Mouse (Mus musculus): ENCODE measurements around the gene Sh3bp5. TPM values are rescaled to one million over a fixed set of nuclear protein-coding genes. Genes with fewer than 3 reads are reported as not detected.
A peak's percentile ranks its signal among the peaks of the same experiment; 100 is the strongest.

The Sh3bp5 gene
- polyA plus RNA-seq, 1 experiment from 2014 or later, result 17.3 TPM

GRCm38 (mm10) chr14:31337406-31337805 lies 98.5 kb downstream of the Sh3bp5 start:
- H3K27ac ChIP-seq (replicated peaks), result 0 out of 2 replicates have a peak overlapping the region, but pooled peaks have one; percentile 94
- H3K36me3 ChIP-seq, result peaks cover 16% of the 10 kb centered on the region
- peak overlapping the region; percentile 84 for H3K4me3 ChIP-seq
- 56% methylated on average over 7 of the region's 7 CpGs for WGBS
- no peaks in the 10 kb centered on the region for H3K27me3 ChIP-seq (ENCODE audit: low read depth, poor library complexity, severe bottlenecking)
- peaks cover 22% of the 10 kb centered on the region for H3K4me1 ChIP-seq
- no peaks in the 10 kb centered on the region for H3K9me3 ChIP-seq (replicated peaks)
- DNase-seq (ENCODE audit: low spot score), result no peak

GRCm38 (mm10) chr14:31336369-31337155 lies 99.3 kb downstream of the Sh3bp5 start, which contains the start of gene Capn7:
Capn7 (plus strand) TSS chr14:31336638.
- peak within 1 kb of the TSS; percentile 84 for H3K4me3 ChIP-seq
- no peaks in the 10 kb centered on the region for H3K27me3 ChIP-seq (ENCODE audit: low read depth, poor library complexity, severe bottlenecking)
- no peaks in the 10 kb centered on the region for H3K9me3 ChIP-seq (replicated peaks)
- under 1% methylated on average over 78 of the region's 78 CpGs for WGBS
- H3K36me3 ChIP-seq, result peaks cover 14% of the 10 kb centered on the region
- peak; percentile 99 for DNase-seq (ENCODE audit: low spot score)
- H3K27ac ChIP-seq (replicated peaks), result peak within 1 kb of the TSS; percentile 94
- peaks cover 22% of the 10 kb centered on the region for H3K4me1 ChIP-seq

- Histone ChIP-seq H3K27ac (replicated peaks) (peak overlapping the region; percentile 94), H3K36me3 (peaks cover 6% of the 10 kb centered on the region), H3K4me3 (peak overlapping the region; percentile 84), H3K4me1 (peaks cover 22% of the 10 kb centered on the region), H3K27me3 (ENCODE audit: low read depth, poor library complexity, severe bottlenecking) (no peaks in the 10 kb centered on the region), H3K9me3 (replicated peaks) (no peaks in the 10 kb centered on the region)
- WGBS, result 62% methylated on average over 3 of the region's 3 CpGs
- no peak for DNase-seq (ENCODE audit: low spot score)
These were observed 100.1 kb downstream of the Sh3bp5 start for GRCm38 (mm10) chr14:31335765-31336164.

- H3K27ac ChIP-seq (replicated peaks), result no peak overlapping the region
- peaks cover 7% of the 10 kb centered on the region for H3K4me1 ChIP-seq
- no peak overlapping the region for H3K4me3 ChIP-seq
- no peak for DNase-seq (ENCODE audit: low spot score)
- H3K9me3 ChIP-seq (replicated peaks), result no peaks in the 10 kb centered on the region
- H3K27me3 ChIP-seq (ENCODE audit: low read depth, poor library complexity, severe bottlenecking), result no peaks in the 10 kb centered on the region
- 84% methylated on average over 4 of the region's 4 CpGs for WGBS
- no peaks in the 10 kb centered on the region for H3K36me3 ChIP-seq
These were observed 104.9 kb downstream of the Sh3bp5 start for GRCm38 (mm10) chr14:31330957-31331356.

- Histone ChIP-seq H3K4me3 (no peak overlapping the region), H3K27me3 (ENCODE audit: low read depth, poor library complexity, severe bottlenecking) (no peaks in the 10 kb centered on the region), H3K36me3 (no peaks in the 10 kb centered on the region), H3K9me3 (replicated peaks) (no peaks in the 10 kb centered on the region), H3K4me1 (no peaks in the 10 kb centered on the region), H3K27ac (replicated peaks) (no peak overlapping the region)
- DNase-seq (ENCODE audit: low spot score), result no peak
- WGBS, result 56% methylated on average over 2 of the region's 2 CpGs
These were observed 106.1 kb downstream of the Sh3bp5 start for GRCm38 (mm10) chr14:31329741-31330140.

GRCm38 (mm10) chr14:31327681-31328080 lies 108.2 kb downstream of the Sh3bp5 start:
- 84% methylated on average over 4 of the region's 4 CpGs for WGBS
- no peak for DNase-seq (ENCODE audit: low spot score)
- Histone ChIP-seq H3K36me3 (no peaks in the 10 kb centered on the region), H3K27ac (replicated peaks) (no peak overlapping the region), H3K4me1 (peaks cover 10% of the 10 kb centered on the region), H3K4me3 (no peak overlapping the region), H3K27me3 (ENCODE audit: low read depth, poor library complexity, severe bottlenecking) (no peaks in the 10 kb centered on the region), H3K9me3 (replicated peaks) (no peaks in the 10 kb centered on the region)

GRCm38 (mm10) chr14:31327196-31327595 lies 108.7 kb downstream of the Sh3bp5 start:
- DNase-seq (ENCODE audit: low spot score), result no peak
- Histone ChIP-seq H3K36me3 (no peaks in the 10 kb centered on the region), H3K27ac (replicated peaks) (no peak overlapping the region), H3K4me3 (no peak overlapping the region), H3K27me3 (ENCODE audit: low read depth, poor library complexity, severe bottlenecking) (no peaks in the 10 kb centered on the region), H3K9me3 (replicated peaks) (no peaks in the 10 kb centered on the region), H3K4me1 (peaks cover 10% of the 10 kb centered on the region)
- 93% methylated on average over 1 of the region's 1 CpGs for WGBS

GRCm38 (mm10) chr14:31326770-31327169 lies 109.1 kb downstream of the Sh3bp5 start:
- Histone ChIP-seq H3K27ac (replicated peaks) (no peak overlapping the region), H3K36me3 (no peaks in the 10 kb centered on the region), H3K9me3 (replicated peaks) (no peaks in the 10 kb centered on the region), H3K4me1 (peaks cover 10% of the 10 kb centered on the region), H3K27me3 (ENCODE audit: low read depth, poor library complexity, severe bottlenecking) (no peaks in the 10 kb centered on the region), H3K4me3 (no peak overlapping the region)
- WGBS, result 82% methylated on average over 7 of the region's 7 CpGs
- DNase-seq (ENCODE audit: low spot score), result no peak

- Histone ChIP-seq H3K27ac (replicated peaks) (no peak overlapping the region), H3K27me3 (ENCODE audit: low read depth, poor library complexity, severe bottlenecking) (no peaks in the 10 kb centered on the region), H3K4me3 (no peak overlapping the region), H3K4me1 (peaks cover 10% of the 10 kb centered on the region), H3K9me3 (replicated peaks) (no peaks in the 10 kb centered on the region), H3K36me3 (no peaks in the 10 kb centered on the region)
- 62% methylated on average over 5 of the region's 5 CpGs for WGBS
- DNase-seq (ENCODE audit: low spot score), result no peak
These were observed 110.3 kb downstream of the Sh3bp5 start for GRCm38 (mm10) chr14:31325551-31325950.

GRCm38 (mm10) chr14:31324851-31325250 lies 111.0 kb downstream of the Sh3bp5 start:
- H3K27ac ChIP-seq (replicated peaks), result no peak overlapping the region
- no peak overlapping the region for H3K4me3 ChIP-seq
- WGBS, result 69% methylated on average over 10 of the region's 10 CpGs
- H3K9me3 ChIP-seq (replicated peaks), result no peaks in the 10 kb centered on the region
- no peak for DNase-seq (ENCODE audit: low spot score)
- H3K4me1 ChIP-seq, result peaks cover 10% of the 10 kb centered on the region
- no peaks in the 10 kb centered on the region for H3K27me3 ChIP-seq (ENCODE audit: low read depth, poor library complexity, severe bottlenecking)
- H3K36me3 ChIP-seq, result no peaks in the 10 kb centered on the region

GRCm38 (mm10) chr14:31323849-31324792 lies 111.8 kb downstream of the Sh3bp5 start, which contains the start of gene Dnah1:
Dnah1 (minus strand) TSS chr14:31323896.
- H3K9me3 ChIP-seq (replicated peaks), result no peaks in the 10 kb centered on the region
- H3K4me3 ChIP-seq, result peak within 1 kb of the TSS; percentile 50
- H3K36me3 ChIP-seq, result no peaks in the 10 kb centered on the region
- WGBS, result 29% methylated on average over 28 of the region's 28 CpGs
- H3K27me3 ChIP-seq (ENCODE audit: low read depth, poor library complexity, severe bottlenecking), result no peaks in the 10 kb centered on the region
- H3K27ac ChIP-seq (replicated peaks), result peak within 1 kb of the TSS; percentile 64
- DNase-seq (ENCODE audit: low spot score), result peak; percentile 54
- peaks cover 10% of the 10 kb centered on the region for H3K4me1 ChIP-seq

GRCm38 (mm10) chr14:31323189-31323588 lies 112.7 kb downstream of the Sh3bp5 start:
- Histone ChIP-seq H3K27me3 (ENCODE audit: low read depth, poor library complexity, severe bottlenecking) (no peaks in the 10 kb centered on the region), H3K4me1 (peaks cover 10% of the 10 kb centered on the region), H3K27ac (replicated peaks) (no peak overlapping the region; the same call in 1 of the 2 replicates), H3K4me3 (peak overlapping the region; percentile 50), H3K9me3 (replicated peaks) (no peaks in the 10 kb centered on the region), H3K36me3 (no peaks in the 10 kb centered on the region)
- DNase-seq (ENCODE audit: low spot score), result no peak
- WGBS, result 90% methylated on average over 4 of the region's 4 CpGs
